Mouse (Mus musculus) MEL (cell line): ENCODE data around the gene Itgb3bp. TPM values are rescaled to one million over a fixed set of nuclear protein-coding genes. Genes with fewer than 3 reads are reported as not detected.

ENCODE experiments used
- DNase-seq: peaks from one replicate; pipeline ENCODE4 v3.0.0; 2011; ENCODE audit warnings: low read depth, low spot score
- H3K27ac ChIP-seq: 2 replicates; pipeline ENCODE4 v1.5.1; 2012; ENCODE audit warnings: low read depth, mild to moderate bottlenecking, control low read depth, low read length, moderate library complexity; ENCODE audit not compliant: control insufficient read depth
- H3K27me3 ChIP-seq, 2 experiments: fragments of 150-350 bp in 1 of 2; sonication (generic) in 1 of 2; 2 replicates each; pipeline ENCODE4 v1.6.1; 2012; ENCODE audit warnings: low read length in 2 of 2, mild to moderate bottlenecking in 2 of 2, improper control_type of control experiment in 1 of 2, moderate library complexity in 1 of 2; ENCODE audit not compliant: insufficient read depth in 2 of 2, control insufficient read depth in 1 of 2
- H3K36me3 ChIP-seq, 2 experiments: 2 replicates each; pipeline ENCODE4 v1.6.1; 2012 to 2014; ENCODE audit warnings: low read length in 2 of 2, improper control_type of control experiment in 1 of 2, inconsistent platforms in 1 of 2, mild to moderate bottlenecking in 1 of 2; ENCODE audit not compliant: insufficient read depth in 2 of 2, control insufficient read depth in 1 of 2
- H3K4me1 ChIP-seq, 2 experiments: fragments of 150-350 bp in 1 of 2; sonication (generic) in 1 of 2; 2 replicates each; pipeline ENCODE4 v1.6.1; 2012; ENCODE audit warnings: low read length in 2 of 2, improper control_type of control experiment in 1 of 2, mild to moderate bottlenecking in 1 of 2; ENCODE audit not compliant: insufficient read depth in 2 of 2, control insufficient read depth in 1 of 2
- H3K4me3 ChIP-seq, 2 experiments: fragments of 150-350 bp in 1 of 2; sonication (generic) in 1 of 2; 2 replicates each; pipeline ENCODE4 v1.5.1; 2012; ENCODE audit warnings: low read depth in 2 of 2, low read length in 2 of 2, mild to moderate bottlenecking in 2 of 2, moderate library complexity in 2 of 2, control low read depth in 1 of 2, improper control_type of control experiment in 1 of 2; ENCODE audit not compliant: control insufficient read depth in 1 of 2, insufficient read depth in 1 of 2
- H3K79me2 ChIP-seq: 2 replicates; pipeline ENCODE4 v1.6.1; 2012; ENCODE audit warnings: mild to moderate bottlenecking, low read length, moderate library complexity; ENCODE audit not compliant: control insufficient read depth, poor library complexity, insufficient read depth
- H3K9ac ChIP-seq: 2 replicates; pipeline ENCODE4 v1.6.1; 2012; ENCODE audit warnings: low read depth, mild to moderate bottlenecking, control low read depth, low read length, moderate library complexity; ENCODE audit not compliant: control insufficient read depth, poor library complexity, severe bottlenecking
- H3K9me3 ChIP-seq: fragments of 150-350 bp; sonication (generic); replicated peaks from 2 replicates; pipeline ENCODE4 v1.6.1; 2012; ENCODE audit warnings: mild to moderate bottlenecking, low read length, improper control_type of control experiment, moderate library complexity; ENCODE audit not compliant: insufficient read depth
- CTCF ChIP-seq, 3 experiments: IDR thresholded peaks in 2 of 3; conservative IDR thresholded peaks in 1 of 3; 2 replicates each; pipeline ENCODE4 v1.5.1; 2011 to 2012; ENCODE audit warnings: low read length in 3 of 3, low read depth in 2 of 3, mild to moderate bottlenecking in 2 of 3, improper control_type of control experiment in 1 of 3, inconsistent platforms in 1 of 3, mixed read lengths in 1 of 3, moderate library complexity in 1 of 3; ENCODE audit not compliant: control insufficient read depth in 1 of 3, insufficient read depth in 1 of 3, poor library complexity in 1 of 3, severe bottlenecking in 1 of 3
- ELF1 ChIP-seq: IDR thresholded peaks from 2 replicates; pipeline ENCODE4 v1.6.1; 2014; ENCODE audit warnings: low read depth, mild to moderate bottlenecking, inconsistent platforms, low read length, improper control_type of control experiment, moderate library complexity
- EP300 ChIP-seq, 2 experiments: IDR thresholded peaks; 2 replicates each; pipeline ENCODE4 v1.6.1; 2011; ENCODE audit warnings: improper control_type of control experiment in 2 of 2, low read length in 2 of 2, low read depth in 1 of 2, mild to moderate bottlenecking in 1 of 2
- ETS1 ChIP-seq: IDR thresholded peaks from 2 replicates; pipeline ENCODE4 v1.6.1; 2012; ENCODE audit warnings: low read depth, mild to moderate bottlenecking, inconsistent platforms, low read length, improper control_type of control experiment, moderate library complexity
- KAT2A ChIP-seq: conservative IDR thresholded peaks from 2 replicates; pipeline ENCODE4 v1.6.1; 2012; ENCODE audit warnings: low read depth, low read length, improper control_type of control experiment, inconsistent platforms
- MAX ChIP-seq: IDR thresholded peaks from 2 replicates; pipeline ENCODE4 v1.6.1; 2011; ENCODE audit warnings: low read length, improper control_type of control experiment
- MEF2A ChIP-seq: IDR thresholded peaks from 2 replicates; pipeline ENCODE4 v1.6.1; 2014; ENCODE audit warnings: low read depth, mild to moderate bottlenecking, inconsistent platforms, low read length, improper control_type of control experiment; ENCODE audit not compliant: poor library complexity, insufficient replicate concordance, severe bottlenecking; ENCODE audit errors: extremely low read depth
- MXI1 ChIP-seq: IDR thresholded peaks from 2 replicates; pipeline ENCODE4 v1.6.1; 2011; ENCODE audit warnings: mild to moderate bottlenecking, low read depth, low read length, improper control_type of control experiment
- MYB ChIP-seq: IDR thresholded peaks from 2 replicates; pipeline ENCODE4 v1.6.1; 2011; ENCODE audit warnings: mild to moderate bottlenecking, low read depth, low read length, improper control_type of control experiment
- NELFE ChIP-seq: IDR thresholded peaks from 2 replicates; pipeline ENCODE4 v1.6.1; 2011; ENCODE audit warnings: low read depth, low read length, improper control_type of control experiment
- NRF1 ChIP-seq: IDR thresholded peaks from 2 replicates; pipeline ENCODE4 v1.6.1; 2014; ENCODE audit warnings: low read depth, mild to moderate bottlenecking, inconsistent platforms, low read length, improper control_type of control experiment, moderate library complexity; ENCODE audit not compliant: poor library complexity, insufficient read depth, severe bottlenecking
- POLR2A ChIP-seq, 2 experiments: IDR thresholded peaks; 2 replicates each; pipeline ENCODE4 v1.6.1; 2011 to 2012; ENCODE audit warnings: low read length in 2 of 2, mild to moderate bottlenecking in 2 of 2, control low read depth in 1 of 2, improper control_type of control experiment in 1 of 2, low read depth in 1 of 2, moderate library complexity in 1 of 2; ENCODE audit not compliant: control insufficient read depth in 1 of 2, insufficient read depth in 1 of 2, poor library complexity in 1 of 2
- POLR2AphosphoS5 ChIP-seq: IDR thresholded peaks from 2 replicates; pipeline ENCODE4 v1.6.1; 2012; ENCODE audit warnings: low read depth, borderline replicate concordance, mild to moderate bottlenecking, inconsistent platforms, low read length, moderate library complexity, mixed read lengths
- RAD21 ChIP-seq: IDR thresholded peaks from 2 replicates; pipeline ENCODE4 v1.6.1; 2011; ENCODE audit warnings: mild to moderate bottlenecking, low read depth, low read length, improper control_type of control experiment
- RCOR1 ChIP-seq: IDR thresholded peaks from 2 replicates; pipeline ENCODE4 v1.6.1; 2012; ENCODE audit warnings: low read depth, mild to moderate bottlenecking, inconsistent platforms, low read length, improper control_type of control experiment
- TAL1 ChIP-seq: IDR thresholded peaks from 2 replicates; pipeline ENCODE4 v1.6.1; 2012; ENCODE audit warnings: mild to moderate bottlenecking, inconsistent platforms, low read length, moderate library complexity, mixed read lengths
- UBTF ChIP-seq: IDR thresholded peaks from 2 replicates; pipeline ENCODE4 v1.6.1; 2012; ENCODE audit warnings: low read depth, mild to moderate bottlenecking, inconsistent platforms, low read length, improper control_type of control experiment, moderate library complexity, borderline replicate concordance; ENCODE audit not compliant: insufficient read depth
- USF1 ChIP-seq: IDR thresholded peaks from 2 replicates; pipeline ENCODE4 v1.6.1; 2014; ENCODE audit warnings: low read depth, mild to moderate bottlenecking, inconsistent platforms, low read length, improper control_type of control experiment, moderate library complexity
- ZKSCAN1 ChIP-seq: IDR thresholded peaks from 2 replicates; pipeline ENCODE4 v1.6.1; 2012; ENCODE audit warnings: low read depth, mild to moderate bottlenecking, inconsistent platforms, low read length, improper control_type of control experiment, moderate library complexity
- ZMIZ1 ChIP-seq: IDR thresholded peaks from 2 replicates; pipeline ENCODE4 v1.6.1; 2012; ENCODE audit warnings: low read depth, mild to moderate bottlenecking, inconsistent platforms, low read length, improper control_type of control experiment, moderate library complexity
- polyA plus RNA-seq, 2 experiments: library from polyadenylated mRNA; stranded (reverse) in 1 of 2; unstranded in 1 of 2; fragments of >175 nt in 1 of 2; fragments of >200 nt in 1 of 2; gene quantifications; 2 replicates each; pipeline versions ENCODE4 v1.2.1 to v1.2.4; 2012; ENCODE audit warnings: low replicate concordance in 2 of 2, low read depth in 1 of 2; ENCODE audit not compliant: insufficient read length in 2 of 2, insufficient read depth in 1 of 2, missing spikeins in 1 of 2
- total RNA-seq: library from RNA; depleted of rRNA; stranded (reverse); fragments of 300-350 nt; gene quantifications from 2 replicates; pipeline ENCODE4 v1.2.3, GENCODE M21; 2012

The Itgb3bp gene
- total and polyA plus RNA-seq, 3 experiments, result 5.5 to 6.5 TPM; not detected in 1

DNA sequence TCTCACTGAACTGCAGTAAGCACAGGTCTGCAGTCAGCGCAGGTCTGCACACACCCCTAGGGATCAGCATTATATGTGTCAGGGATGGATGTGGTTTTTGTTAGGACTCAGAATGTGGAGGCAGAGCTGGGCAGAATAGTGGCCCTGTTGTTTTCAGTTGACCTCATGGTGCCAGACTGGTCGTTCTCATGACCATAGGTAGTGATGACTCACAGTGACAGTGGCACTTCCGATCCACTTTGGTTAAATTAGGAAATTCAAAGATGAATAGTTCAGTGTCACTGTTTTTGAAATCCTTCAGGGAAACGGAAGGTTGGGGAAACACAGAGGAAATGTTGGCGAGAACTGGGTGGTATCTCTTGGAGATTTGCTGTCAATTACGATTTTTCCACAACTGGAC lies 43.3 kb upstream of the Itgb3bp start:
- DNase-seq, result no peak
- Histone ChIP-seq H3K36me3 (no peaks in the 10 kb centered on the region), H3K4me1 (no peaks in the 10 kb centered on the region)

GRCm38 (mm10) chr4:99970097-99970496 lies 40.5 kb upstream of the Itgb3bp start:
- Histone ChIP-seq H3K9ac (no peak overlapping the region), H3K36me3 (no peaks in the 10 kb centered on the region), H3K4me1 (no peaks in the 10 kb centered on the region), H3K4me3 (no peak overlapping the region), H3K27ac (no peak overlapping the region), H3K79me2 (no peaks in the 10 kb centered on the region), H3K9me3 (no peaks in the 10 kb centered on the region), H3K27me3 (no peaks in the 10 kb centered on the region)
- TF ChIP-seq ZKSCAN1 (no peak), KAT2A (no peak)
- DNase-seq, result no peak

More for the DNA sequence above, 43.3 kb upstream of the Itgb3bp start:
- H3K27me3 ChIP-seq, result no peaks in the 10 kb centered on the region
- no peaks in the 10 kb centered on the region for H3K79me2 ChIP-seq
- no peaks in the 10 kb centered on the region for H3K9me3 ChIP-seq
- no peak overlapping the region for H3K9ac ChIP-seq
- no peak overlapping the region for H3K27ac ChIP-seq
- H3K4me3 ChIP-seq, result no peak overlapping the region
- no peak for TF ChIP-seq ZMIZ1
- no peak for TF ChIP-seq RCOR1
- TF ChIP-seq ELF1, result no peak
- no peak for TF ChIP-seq MAX
- no peak for TF ChIP-seq RAD21
- no peak for TF ChIP-seq EP300 (IDR thresholded peaks at IDR 0.05; ENCODE audit: low read depth in 1 of 2, low read length in 2 of 2)
- no peak for TF ChIP-seq MEF2A
- no peak for TF ChIP-seq MXI1
- no peak for TF ChIP-seq NELFE
- TF ChIP-seq ETS1, result no peak
- TF ChIP-seq CTCF (IDR thresholded peaks at IDR 0.05 in 2 of 3, conservative IDR thresholded peaks at IDR 0.05 in 1 of 3; ENCODE audit: control insufficient read depth in 1 of 3, insufficient read depth in 1 of 3, low read depth in 2 of 3, low read length in 3 of 3, poor library complexity in 1 of 3, severe bottlenecking in 1 of 3), result no peak
- TF ChIP-seq NRF1, result no peak
- TF ChIP-seq POLR2A (IDR thresholded peaks at IDR 0.05; ENCODE audit: control insufficient read depth in 1 of 2, insufficient read depth in 1 of 2, low read depth in 1 of 2, low read length in 2 of 2, poor library complexity in 1 of 2), result no peak
- TF ChIP-seq UBTF, result no peak
- no peak for TF ChIP-seq USF1
- TF ChIP-seq TAL1, result no peak
- no peak for TF ChIP-seq MYB
- TF ChIP-seq POLR2AphosphoS5, result no peak
